Mouse (Mus musculus): Measurements from ENCODE around the gene Tmcc1. TPM values are rescaled to one million over a fixed set of nuclear protein-coding genes. Genes with fewer than 3 reads are reported as not detected.
"Not testable (repeated sequence)": the region's sequence is repeated elsewhere in the genome, so short reads cannot be mapped to it uniquely, and the experiment has no call there.

Gene Tmcc1
- total and polyA plus RNA-seq, 3 experiments = 9.1 to 30.6 TPM; not detected in 1

GRCm38 (mm10) chr6:116063516-116063915, 129.8 kb downstream of the Tmcc1 start:
- no peak overlapping the region for H3K4me3 ChIP-seq (ENCODE audit: control insufficient read depth in 1 of 2, insufficient read depth in 1 of 2, low read depth in 2 of 2, low read length in 2 of 2)
- no peak overlapping the region for H3K9ac ChIP-seq (ENCODE audit: control insufficient read depth, low read depth, low read length, poor library complexity, severe bottlenecking)
- H3K27me3 ChIP-seq (ENCODE audit: control insufficient read depth in 1 of 2, insufficient read depth in 2 of 2, low read length in 2 of 2) = no peaks in the 10 kb centered on the region
- no peak for TF ChIP-seq MAX (IDR thresholded peaks at IDR 0.05; ENCODE audit: low read length)
- no peak for TF ChIP-seq JUND (IDR thresholded peaks at IDR 0.05; ENCODE audit: low read depth, low read length)
- DNase-seq (ENCODE audit: low read depth, low spot score) = no peak
- no peaks in the 10 kb centered on the region for H3K4me1 ChIP-seq (ENCODE audit: control insufficient read depth in 1 of 2, insufficient read depth in 2 of 2, low read length in 2 of 2)
- 0 out of 4 replicates have a peak, but pooled peaks cover 0 to 2% of the 10 kb centered on the region in 2 experiments for H3K36me3 ChIP-seq (ENCODE audit: control insufficient read depth in 1 of 2, insufficient read depth in 2 of 2, low read length in 2 of 2)
- no peaks in the 10 kb centered on the region for H3K9me3 ChIP-seq (replicated peaks; ENCODE audit: insufficient read depth, low read length)
- H3K27ac ChIP-seq (ENCODE audit: control insufficient read depth, low read depth, low read length) = no peak overlapping the region
- H3K79me2 ChIP-seq (ENCODE audit: control insufficient read depth, insufficient read depth, low read length, poor library complexity) = no peaks in the 10 kb centered on the region

- H3K4me1 ChIP-seq (ENCODE audit: control insufficient read depth in 1 of 2, insufficient read depth in 2 of 2, low read length in 2 of 2); DNase-seq (ENCODE audit: low read depth, low spot score); H3K36me3 ChIP-seq (ENCODE audit: control insufficient read depth in 1 of 2, insufficient read depth in 2 of 2, low read length in 2 of 2); H3K27ac ChIP-seq (ENCODE audit: control insufficient read depth, low read depth, low read length); H3K4me3 ChIP-seq (ENCODE audit: control insufficient read depth in 1 of 2, insufficient read depth in 1 of 2, low read depth in 2 of 2, low read length in 2 of 2); H3K9me3 ChIP-seq (replicated peaks; ENCODE audit: insufficient read depth, low read length); H3K9ac ChIP-seq (ENCODE audit: control insufficient read depth, low read depth, low read length, poor library complexity, severe bottlenecking); H3K27me3 ChIP-seq (ENCODE audit: control insufficient read depth in 1 of 2, insufficient read depth in 2 of 2, low read length in 2 of 2); H3K79me2 ChIP-seq (ENCODE audit: control insufficient read depth, insufficient read depth, low read length, poor library complexity): not testable (repeated sequence)
Observed at GRCm38 (mm10) chr6:116059542-116059941, 133.7 kb downstream of the Tmcc1 start.

- Histone ChIP-seq H3K36me3 (ENCODE audit: control insufficient read depth in 1 of 2, insufficient read depth in 2 of 2, low read length in 2 of 2) (peaks cover 0 to 6% of the 10 kb centered on the region in 2 experiments; a peak in 2 of 4 replicates), H3K79me2 (ENCODE audit: control insufficient read depth, insufficient read depth, low read length, poor library complexity) (no peaks in the 10 kb centered on the region), H3K9ac (ENCODE audit: control insufficient read depth, low read depth, low read length, poor library complexity, severe bottlenecking) (no peak overlapping the region), H3K27ac (ENCODE audit: control insufficient read depth, low read depth, low read length) (no peak overlapping the region), H3K9me3 (replicated peaks; ENCODE audit: insufficient read depth, low read length) (no peaks in the 10 kb centered on the region), H3K27me3 (ENCODE audit: control insufficient read depth in 1 of 2, insufficient read depth in 2 of 2, low read length in 2 of 2) (no peaks in the 10 kb centered on the region), H3K4me1 (ENCODE audit: control insufficient read depth in 1 of 2, insufficient read depth in 2 of 2, low read length in 2 of 2) (0 out of 4 replicates have a peak, but pooled peaks cover 0 to 5% of the 10 kb centered on the region in 2 experiments), H3K4me3 (ENCODE audit: control insufficient read depth in 1 of 2, insufficient read depth in 1 of 2, low read depth in 2 of 2, low read length in 2 of 2) (no peak overlapping the region)
- no peak for DNase-seq (ENCODE audit: low read depth, low spot score)
- no peak for TF ChIP-seq JUND (IDR thresholded peaks at IDR 0.05; ENCODE audit: low read depth, low read length)
- TF ChIP-seq E2F4 (IDR thresholded peaks at IDR 0.05; ENCODE audit: borderline replicate concordance, low read depth, low read length) = no peak
- no peak for TF ChIP-seq MAFK (IDR thresholded peaks at IDR 0.05; ENCODE audit: borderline replicate concordance, low read depth, low read length)
- no peak for TF ChIP-seq RAD21 (IDR thresholded peaks at IDR 0.05; ENCODE audit: low read depth, low read length)
- TF ChIP-seq ZC3H11A (IDR thresholded peaks at IDR 0.05; ENCODE audit: low read depth, low read length) = no peak
- no peak for TF ChIP-seq BHLHE40 (IDR thresholded peaks at IDR 0.05; ENCODE audit: borderline replicate concordance, low read depth, low read length)
- no peak for TF ChIP-seq NELFE (IDR thresholded peaks at IDR 0.05; ENCODE audit: low read depth, low read length)
- no peak for TF ChIP-seq SIN3A (IDR thresholded peaks at IDR 0.05; ENCODE audit: low read length)
- TF ChIP-seq ZNF384 (IDR thresholded peaks at IDR 0.05; ENCODE audit: low read depth, low read length) = no peak; the same call in 1 of the 2 replicates
- no peak for TF ChIP-seq MXI1 (IDR thresholded peaks at IDR 0.05; ENCODE audit: low read depth, low read length)
- TF ChIP-seq ELF1 (IDR thresholded peaks at IDR 0.05; ENCODE audit: low read depth, low read length) = no peak
- TF ChIP-seq USF1 (IDR thresholded peaks at IDR 0.05; ENCODE audit: low read depth, low read length) = no peak
- TF ChIP-seq ZMIZ1 (IDR thresholded peaks at IDR 0.05; ENCODE audit: low read depth, low read length) = no peak
- no peak for TF ChIP-seq RCOR1 (IDR thresholded peaks at IDR 0.05; ENCODE audit: low read depth, low read length)
- no peak for TF ChIP-seq UBTF (IDR thresholded peaks at IDR 0.05; ENCODE audit: borderline replicate concordance, insufficient read depth, low read depth, low read length)
- TF ChIP-seq POLR2AphosphoS5 (IDR thresholded peaks at IDR 0.05; ENCODE audit: borderline replicate concordance, low read depth, low read length) = no peak
Observed at GRCm38 (mm10) chr6:116058541-116059300, 134.6 kb downstream of the Tmcc1 start.

Data from MEL (cell line).